Mouse (Mus musculus) monocyte, adult 5-6 weeks (primary cell): ENCODE results near the gene Tmem242. TPM values are rescaled to one million over a fixed set of nuclear protein-coding genes. Genes with fewer than 3 reads are reported as not detected.
"Not testable (repeated sequence)": the region's sequence is repeated elsewhere in the genome, so short reads cannot be mapped to it uniquely, and the experiment has no call there.

ENCODE experiments used
- ATAC-seq: fragments of 153-309, 156-312 bp; replicated peaks from 2 replicates; pipeline ENCODE4 v1.8.0; 2017; ENCODE audit warnings: mild to moderate bottlenecking; ENCODE audit not compliant: low TSS enrichment, insufficient number of reproducible peaks, severe bottlenecking, poor library complexity, low FRiP score
- total RNA-seq: library from RNA; stranded (forward); fragments of 200-1000, 200-491, 200-594 nt; gene quantifications from 3 replicates; pipeline ENCODE4 v1.2.3, GENCODE M21; 2017

Tmem242 gene
- total RNA-seq: 28.4 to 31.1 TPM (median 29.9 TPM) in 3 replicates

- ATAC-seq: peak; percentile 86
Measured at GRCm38 (mm10) chr17:5440159-5440971, at the start of gene Tmem242. Tmem242 (minus strand) TSS chr17:5440259.

- no peak for ATAC-seq
Measured at GRCm38 (mm10) chr17:5488156-5488555, 48.1 kb upstream of the Tmem242 start.

DNA sequence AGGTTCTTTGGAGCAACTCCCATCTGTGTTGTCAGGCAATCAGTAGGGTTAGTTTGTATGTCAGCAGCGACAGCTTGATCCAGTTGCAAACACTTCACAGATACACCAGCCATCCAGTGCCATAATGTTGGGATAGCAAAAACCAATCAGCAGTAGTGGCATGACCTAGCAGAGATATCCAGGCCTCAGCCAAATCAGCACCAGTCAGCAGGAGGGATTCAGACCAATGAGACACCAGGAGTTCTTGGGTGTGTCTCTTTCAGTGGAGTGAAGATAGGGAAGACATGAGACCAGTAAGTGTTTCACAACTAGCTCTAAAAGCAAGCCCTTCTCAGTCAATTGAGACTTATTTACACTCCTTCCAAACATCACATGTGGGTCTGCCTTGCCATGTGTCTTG, 44.6 kb upstream of the Tmem242 start:
- no peak for ATAC-seq

DNA sequence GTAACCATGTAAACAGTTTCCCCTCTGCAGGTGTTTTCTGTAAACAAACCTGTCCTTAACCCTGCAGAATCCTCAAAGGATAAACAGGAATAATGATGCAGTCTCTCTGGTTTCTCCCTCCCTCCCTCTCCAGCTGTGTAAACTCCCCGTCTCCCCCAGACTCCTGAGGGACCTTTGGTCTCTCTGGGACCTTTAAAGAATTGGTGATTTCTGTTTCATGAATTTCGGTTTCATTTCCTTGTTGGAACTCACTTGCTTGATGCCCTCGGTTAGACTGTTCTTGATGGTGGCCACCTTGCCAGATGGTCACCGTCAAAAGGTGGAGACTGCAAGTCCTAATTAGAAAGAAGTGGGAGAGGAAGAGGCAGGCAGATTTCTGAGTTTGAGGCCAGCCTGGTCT, 43.4 kb upstream of the Tmem242 start:
- no peak for ATAC-seq

DNA sequence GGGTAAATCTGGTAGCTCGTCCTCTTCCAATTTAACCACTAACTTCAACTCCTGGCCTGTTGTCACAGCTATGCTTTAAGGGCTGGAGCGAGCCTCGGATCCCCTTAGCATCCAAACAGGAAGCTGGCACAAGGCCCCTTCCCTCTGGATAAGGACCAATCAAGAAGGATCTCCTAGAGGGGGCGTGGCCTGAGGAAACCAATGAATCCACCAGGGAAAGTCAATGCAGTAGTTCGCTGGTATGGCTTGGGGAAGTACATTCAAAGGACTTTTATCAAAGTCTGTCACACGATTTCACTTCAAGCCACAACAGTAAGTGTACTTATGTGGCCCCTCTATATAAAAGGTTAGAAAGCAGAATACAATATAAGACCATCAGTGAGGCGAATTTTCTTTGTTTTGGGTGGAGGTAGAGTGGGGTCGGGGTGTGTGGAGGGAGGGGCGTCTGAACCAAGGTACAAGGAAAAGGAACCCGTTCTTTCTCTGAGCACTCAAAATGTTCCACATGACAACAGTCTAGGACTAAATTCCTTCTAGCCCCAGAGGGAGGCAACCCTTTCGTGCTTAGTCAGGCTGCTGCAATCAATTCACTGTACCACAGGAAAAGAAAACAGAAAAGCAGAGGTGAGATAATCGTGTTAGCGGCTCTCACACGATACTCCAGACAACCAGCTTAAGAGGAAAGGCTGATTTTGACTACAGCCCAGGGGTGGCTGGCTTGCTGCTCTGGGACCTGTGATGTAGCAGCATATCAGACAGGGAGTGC, 36.1 kb upstream of the Tmem242 start:
- no peak for ATAC-seq

DNA sequence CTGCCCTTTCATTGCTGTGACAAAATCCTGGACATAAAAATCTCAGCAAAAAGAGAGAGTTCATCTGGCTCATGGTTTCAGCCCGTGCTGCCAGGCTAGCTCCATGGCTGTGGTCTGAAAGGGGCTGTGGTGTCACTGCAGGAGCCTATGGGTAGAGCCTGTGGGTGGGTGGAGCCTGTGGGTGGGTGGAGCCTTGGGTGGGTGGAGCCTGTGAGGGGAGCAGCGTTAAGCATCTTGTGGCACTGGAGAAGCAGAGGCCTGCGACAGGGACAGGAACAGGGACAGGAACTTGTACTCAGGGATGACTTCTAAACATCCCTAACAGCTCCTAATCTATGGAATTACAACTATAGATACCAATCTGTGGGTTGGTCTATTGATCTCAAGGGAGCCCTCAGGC, 32.2 kb upstream of the Tmem242 start:
- ATAC-seq: no peak

DNA sequence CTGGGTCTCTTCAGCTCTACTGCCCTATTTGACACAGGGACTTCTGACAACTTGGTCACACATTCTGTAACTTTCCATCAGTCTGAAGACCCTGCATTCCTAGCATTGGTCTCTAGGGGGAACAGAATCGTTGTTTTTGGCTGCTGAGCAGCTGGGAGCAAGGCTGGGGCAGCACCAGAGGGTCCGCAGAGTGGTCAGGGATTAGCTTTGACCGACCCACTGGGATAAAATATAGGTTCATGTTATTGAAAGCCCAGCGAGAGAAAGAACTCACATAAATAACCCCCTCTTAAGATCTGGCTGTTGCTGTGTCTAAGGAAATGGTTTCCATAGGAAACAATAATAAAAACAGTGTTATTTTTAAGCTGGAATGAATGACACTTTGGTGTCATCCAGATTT, 27.1 kb upstream of the Tmem242 start:
- ATAC-seq: no peak

DNA sequence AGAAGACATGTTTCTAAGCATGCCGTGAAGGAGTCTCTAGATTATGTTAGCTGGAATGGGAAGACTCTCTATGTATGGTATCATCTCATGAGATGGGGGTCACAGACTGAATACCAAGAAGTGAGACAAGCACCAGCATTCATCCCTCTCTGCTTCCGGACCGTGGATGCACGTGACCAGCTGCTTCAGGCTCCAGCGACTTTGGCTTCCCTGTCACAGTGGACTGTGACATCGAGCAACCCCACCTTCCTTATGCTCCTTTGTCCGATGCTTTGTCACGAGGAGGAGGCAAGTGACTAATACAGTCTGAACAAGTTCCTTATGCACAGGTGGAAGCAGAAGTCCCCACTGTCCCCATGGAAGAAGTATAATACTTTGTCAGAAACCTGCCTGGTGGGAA, 26.7 kb upstream of the Tmem242 start:
- no peak for ATAC-seq

DNA sequence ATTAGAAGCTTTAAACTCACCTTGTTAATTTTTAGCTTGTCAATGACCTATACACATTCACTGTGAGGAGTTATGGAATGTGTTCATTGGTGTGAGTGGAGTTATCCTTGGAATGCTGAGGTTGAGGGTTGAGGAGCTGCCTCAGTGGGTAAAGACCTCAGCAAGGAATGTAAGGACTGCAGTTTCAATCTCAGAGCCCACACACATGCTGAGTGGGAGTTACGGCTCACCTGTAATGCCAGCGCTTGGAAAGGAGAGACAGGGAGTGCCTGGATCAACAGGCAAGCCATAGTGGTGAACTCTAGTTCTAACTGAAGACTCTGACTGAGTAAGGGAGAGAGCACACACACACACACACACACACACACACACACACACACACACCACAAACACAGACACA, 23.9 kb upstream of the Tmem242 start:
- no peak for ATAC-seq

DNA sequence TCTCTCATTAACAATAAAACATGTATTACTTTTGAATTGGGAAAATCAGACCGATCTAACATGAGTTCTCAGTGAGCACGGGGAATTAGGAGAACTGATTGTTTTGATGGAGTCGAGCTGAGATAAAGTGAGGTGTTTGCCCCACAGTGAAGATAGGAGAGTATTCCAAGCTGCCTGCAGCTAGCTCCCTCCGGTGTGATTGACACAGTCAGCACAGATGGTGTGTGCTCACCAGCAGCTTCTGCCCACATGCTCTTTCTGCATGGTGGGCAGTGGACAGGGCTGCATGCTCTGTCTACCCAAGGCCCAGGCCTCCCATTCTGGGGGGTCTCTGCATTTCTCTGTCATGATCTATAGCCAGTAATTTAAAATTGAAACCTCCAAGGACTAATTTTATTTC, 13.6 kb upstream of the Tmem242 start:
- no peak for ATAC-seq

- ATAC-seq: no peak
Measured at GRCm38 (mm10) chr17:5443751-5444150, 3.7 kb upstream of the Tmem242 start.

GRCm38 (mm10) chr17:5443260-5443659, 3.2 kb upstream of the Tmem242 start:
- ATAC-seq: no peak

- ATAC-seq: not testable (repeated sequence)
Measured at GRCm38 (mm10) chr17:5442403-5442802, 2.3 kb upstream of the Tmem242 start.

- no peak for ATAC-seq
Measured at GRCm38 (mm10) chr17:5439831-5440158, 264 bp downstream of the Tmem242 start.

- no peak for ATAC-seq
Measured at GRCm38 (mm10) chr17:5429772-5430133, 10.3 kb downstream of the Tmem242 start.

DNA sequence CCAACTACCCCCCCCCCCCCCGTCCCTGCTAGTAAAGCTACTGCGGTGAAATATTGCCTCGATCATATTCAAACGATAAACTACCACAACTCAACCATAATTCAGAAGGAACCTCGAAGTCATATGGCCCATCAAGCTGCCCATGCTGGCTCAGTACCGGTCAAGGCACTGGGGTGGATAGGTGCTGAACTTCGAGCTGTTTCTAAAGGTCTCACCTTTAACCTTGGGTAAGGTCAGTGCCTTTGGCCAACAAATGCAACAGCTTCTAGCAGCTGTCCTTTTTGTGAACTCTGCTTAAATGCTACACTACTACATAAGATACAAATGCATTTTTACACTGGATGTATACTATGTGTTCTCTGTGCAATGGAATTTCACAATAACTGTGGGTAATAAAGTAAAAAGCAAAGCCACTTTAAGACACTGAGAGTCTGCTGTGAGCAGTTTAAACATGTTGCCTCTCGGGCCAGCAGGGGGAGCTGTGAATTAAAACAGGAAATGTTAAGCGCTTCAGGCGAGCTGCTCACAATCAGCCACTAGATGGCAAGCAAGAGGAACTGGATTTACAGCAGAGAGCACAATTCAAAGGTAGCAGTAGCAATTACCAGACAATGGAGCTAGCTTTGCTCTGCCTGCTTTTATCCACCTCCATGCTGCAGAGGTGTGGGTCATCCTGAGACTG, 10.8 kb downstream of the Tmem242 start:
- peak; percentile 94 for ATAC-seq

DNA sequence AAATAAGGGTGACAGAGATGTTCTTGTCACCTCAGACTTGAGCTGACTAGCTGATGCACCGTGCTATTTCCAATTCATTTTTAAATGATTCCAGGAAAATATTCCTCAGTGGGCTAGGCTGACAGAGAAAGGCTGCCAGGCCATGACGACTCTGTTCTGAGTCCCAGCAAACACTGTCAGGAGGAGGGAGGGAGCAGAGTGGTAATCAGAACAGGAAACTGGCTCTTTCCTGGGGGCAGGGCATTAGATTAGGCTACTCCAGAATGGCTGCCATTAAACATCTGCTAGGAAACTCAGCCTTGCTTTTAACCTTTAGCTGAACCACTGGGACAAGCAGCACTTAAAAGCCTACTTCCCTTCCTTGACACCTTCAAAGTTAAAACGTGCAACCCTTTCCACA, 14.9 kb downstream of the Tmem242 start:
- no peak for ATAC-seq

GRCm38 (mm10) chr17:5424156-5424555, 15.9 kb downstream of the Tmem242 start:
- ATAC-seq: no peak

DNA sequence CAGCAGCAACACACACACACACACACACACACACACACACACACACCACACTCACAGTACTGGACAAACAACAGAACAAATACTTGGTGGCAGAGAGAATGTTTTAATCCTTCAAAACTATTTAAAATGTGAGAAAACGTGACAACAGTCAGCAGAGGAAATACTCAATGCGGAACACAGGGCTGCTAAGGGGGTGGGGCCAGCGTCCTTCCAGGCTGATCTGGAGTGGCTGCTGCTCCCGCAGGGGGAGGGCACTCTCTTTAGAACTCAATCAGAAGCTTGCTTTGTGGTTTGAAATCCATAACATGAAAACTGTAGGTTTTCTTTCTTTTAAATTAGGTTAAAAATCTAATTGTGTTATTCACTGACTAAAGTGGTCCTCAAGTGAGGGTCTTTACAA, 18.2 kb downstream of the Tmem242 start:
- ATAC-seq: no peak
